Mouse (Mus musculus): Measurements from ENCODE around the gene Pdcd2l.

Gene Pdcd2l

DNA sequence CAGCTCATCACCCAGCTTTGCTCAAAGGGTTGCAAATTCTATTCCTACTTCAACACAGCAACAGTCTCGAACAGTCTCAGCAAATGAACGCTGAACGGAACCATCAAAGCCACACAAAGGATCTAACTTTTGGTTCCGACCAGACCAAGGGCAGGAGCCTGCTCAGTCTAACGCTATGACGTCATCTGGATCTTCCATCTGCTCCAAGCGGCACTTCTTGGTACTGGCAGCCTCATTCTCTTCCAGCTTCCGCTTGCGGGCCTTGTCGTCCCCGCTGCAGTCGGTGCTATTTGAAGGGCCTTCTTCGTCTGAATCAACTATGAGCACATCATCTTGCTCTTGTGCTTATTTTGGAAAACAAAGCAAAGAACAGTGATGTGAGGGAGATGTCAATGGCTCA, 55.3 kb downstream of the Pdcd2l start:
- no peak for DNase-seq (ENCODE audit: low read depth, low spot score)

GRCm38 (mm10) chr7:34139493-34139892, 57.0 kb downstream of the Pdcd2l start:
- no peak for DNase-seq (ENCODE audit: low read depth, low spot score)
